Mouse (Mus musculus) kidney, adult 11 months (tissue): ENCODE data around the gene Btbd35f18.
"Not testable (repeated sequence)": the region's sequence is repeated elsewhere in the genome, so short reads cannot be mapped to it uniquely, and the experiment has no call there.

Source experiments
- DNase-seq: peaks from one replicate; pipeline ENCODE4 v3.0.0; 2022

Btbd35f18 gene

DNA sequence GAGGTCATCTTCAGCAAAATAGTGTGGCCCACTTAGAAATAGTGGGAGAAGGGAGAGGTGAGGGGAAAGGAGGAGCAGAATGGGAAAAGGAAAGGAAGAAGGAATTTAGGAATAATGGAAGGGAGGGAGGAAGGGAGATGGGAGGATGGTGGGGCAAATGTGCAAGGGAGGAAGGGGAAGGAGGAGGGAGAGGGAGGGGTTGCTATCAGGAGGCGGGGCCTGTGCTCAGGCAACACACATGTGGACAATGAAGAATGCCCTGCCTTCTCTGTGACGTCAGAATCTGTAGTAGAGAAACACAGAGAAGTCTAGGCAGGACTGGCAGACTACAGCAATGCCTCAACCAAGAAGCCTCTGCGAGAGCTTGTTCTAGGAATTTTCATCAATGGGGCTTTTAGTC, at the start of gene Btbd35f18:
TSS of gene Btbd35f18 (plus strand) at position 301 of the 400 bp plus-strand sequence.
- not testable (repeated sequence) for DNase-seq
